Mouse (Mus musculus): ENCODE measurements around the gene Tspan15. TPM values are rescaled to one million over a fixed set of nuclear protein-coding genes. Genes with fewer than 3 reads are reported as not detected.

Tspan15 gene
- polyA plus RNA-seq, 1 experiment from 2014 or later: 96.8 TPM

DNA sequence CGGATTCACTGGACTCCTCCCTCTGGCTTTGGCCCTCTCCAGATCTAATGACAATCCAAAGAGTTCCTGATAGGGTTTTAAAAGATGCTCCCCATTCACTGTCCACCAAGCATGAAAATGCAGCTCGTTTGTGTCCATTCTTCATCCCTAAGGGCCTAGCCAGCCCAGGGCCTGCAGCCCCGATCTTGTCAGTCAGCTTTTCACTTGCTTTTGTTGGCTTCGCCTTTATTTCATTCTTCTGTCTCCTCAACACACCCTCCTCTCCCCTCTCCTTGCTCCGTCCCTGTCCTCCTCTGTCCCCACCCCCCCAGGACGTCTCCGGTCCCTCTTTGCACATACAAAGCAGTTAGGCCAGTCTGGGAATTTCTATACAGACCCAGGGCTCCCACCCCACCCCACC is 81.1 kb downstream of the Tspan15 start:
- no peaks in the 10 kb centered on the region for H3K4me1 ChIP-seq (replicated peaks; ENCODE audit: control insufficient read depth, insufficient read depth, low read length)
- no peak overlapping the region for H3K4me2 ChIP-seq (replicated peaks; ENCODE audit: low read depth)
- H3K9me3 ChIP-seq (ENCODE audit: control insufficient read depth): no peaks in the 10 kb centered on the region
- 0 out of 2 replicates have a peak, but pooled peaks cover 4% of the 10 kb centered on the region for H3K27me3 ChIP-seq (replicated peaks; ENCODE audit: control insufficient read depth, insufficient read depth, low read length)
- TF ChIP-seq CTCF (IDR thresholded peaks at IDR 0.05; ENCODE audit: low read depth): no peak
- H3K27ac ChIP-seq (ENCODE audit: low read depth, low read length): no peak overlapping the region
- no peaks in the 10 kb centered on the region for H3K36me3 ChIP-seq (ENCODE audit: control insufficient read depth, insufficient read depth)
- H3K9ac ChIP-seq (ENCODE audit: low read depth, low read length): no peak overlapping the region
- H3K4me3 ChIP-seq (ENCODE audit: low read depth, low read length): no peak overlapping the region
- no peak for ATAC-seq
- WGBS: 57% methylated on average over 7 of the region's 7 CpGs

DNA sequence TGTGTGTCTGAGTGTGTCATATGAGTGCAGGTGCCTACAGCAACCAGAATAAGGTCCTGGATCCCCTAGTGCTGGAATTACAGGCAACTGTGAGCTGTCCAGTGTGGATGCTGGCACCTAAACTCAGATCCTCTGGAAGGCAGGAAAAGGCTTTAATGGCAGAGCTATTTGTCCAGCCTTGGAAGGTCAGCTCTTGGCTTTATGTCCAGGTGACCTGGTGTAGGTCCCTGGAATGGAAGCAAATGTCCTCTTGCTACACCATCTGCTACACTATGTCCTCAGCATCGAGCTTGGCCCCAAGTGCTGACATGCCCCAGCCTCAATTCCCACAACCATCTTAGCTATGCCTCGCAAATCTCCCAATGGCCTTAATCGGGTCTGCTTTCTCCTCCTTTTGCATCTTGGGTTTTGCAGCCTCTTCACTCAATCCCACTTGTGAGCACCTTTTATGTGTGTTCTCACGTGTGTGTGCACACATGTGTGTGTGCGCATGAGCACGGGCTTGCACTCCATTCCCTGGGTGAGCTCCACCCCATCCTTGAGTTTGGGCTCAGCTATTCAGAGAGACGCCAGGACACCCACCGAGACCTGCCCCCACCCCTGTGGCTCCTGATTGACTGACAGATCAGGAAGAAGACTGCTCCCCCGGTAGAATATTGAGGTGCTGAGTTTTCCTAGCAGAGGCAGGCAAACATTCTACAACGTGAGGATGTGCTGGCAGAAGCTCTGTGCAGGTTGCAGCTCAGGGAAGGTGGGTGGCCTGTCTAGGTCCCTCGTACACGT is 83.4 kb downstream of the Tspan15 start:
- Histone ChIP-seq H3K36me3 (ENCODE audit: control insufficient read depth, insufficient read depth) (no peaks in the 10 kb centered on the region), H3K4me2 (replicated peaks; ENCODE audit: low read depth) (no peak overlapping the region), H3K4me3 (ENCODE audit: low read depth, low read length) (no peak overlapping the region), H3K27ac (ENCODE audit: low read depth, low read length) (no peak overlapping the region), H3K9ac (ENCODE audit: low read depth, low read length) (no peak overlapping the region), H3K4me1 (replicated peaks; ENCODE audit: control insufficient read depth, insufficient read depth, low read length) (no peaks in the 10 kb centered on the region), H3K27me3 (replicated peaks; ENCODE audit: control insufficient read depth, insufficient read depth, low read length) (0 out of 2 replicates have a peak, but pooled peaks cover 4% of the 10 kb centered on the region), H3K9me3 (ENCODE audit: control insufficient read depth) (no peaks in the 10 kb centered on the region)
- ATAC-seq: no peak
- TF ChIP-seq CTCF (IDR thresholded peaks at IDR 0.05; ENCODE audit: low read depth): no peak
- WGBS: 56% methylated on average over 12 of the region's 12 CpGs

DNA sequence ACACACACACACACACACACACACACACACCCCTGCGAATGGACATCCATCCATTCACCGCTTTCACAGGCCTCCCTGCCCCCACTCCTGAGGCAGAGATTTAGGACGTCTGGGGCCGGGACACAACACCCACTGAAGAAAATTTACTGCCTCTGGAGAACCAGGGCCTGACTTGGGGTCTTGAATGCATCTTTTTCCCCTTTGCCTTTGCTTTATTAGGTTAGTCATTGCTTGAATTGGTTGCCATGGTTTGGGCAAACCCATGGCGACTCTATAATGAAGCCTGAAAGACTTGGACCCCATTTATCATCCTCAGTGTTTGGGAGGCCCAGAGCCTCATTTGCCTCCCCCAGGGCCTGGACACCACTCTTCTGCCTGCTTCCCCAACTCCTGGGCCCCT is 85.1 kb downstream of the Tspan15 start:
- H3K4me3 ChIP-seq (ENCODE audit: low read depth, low read length): no peak overlapping the region
- no peak for ATAC-seq
- WGBS: 67% methylated on average over 5 of the region's 5 CpGs
- H3K9ac ChIP-seq (ENCODE audit: low read depth, low read length): no peak overlapping the region
- H3K9me3 ChIP-seq (ENCODE audit: control insufficient read depth): no peaks in the 10 kb centered on the region
- TF ChIP-seq CTCF (IDR thresholded peaks at IDR 0.05; ENCODE audit: low read depth): no peak
- 0 out of 2 replicates have a peak, but pooled peaks cover 4% of the 10 kb centered on the region for H3K27me3 ChIP-seq (replicated peaks; ENCODE audit: control insufficient read depth, insufficient read depth, low read length)
- H3K4me2 ChIP-seq (replicated peaks; ENCODE audit: low read depth): no peak overlapping the region
- no peak overlapping the region for H3K27ac ChIP-seq (ENCODE audit: low read depth, low read length)
- no peaks in the 10 kb centered on the region for H3K36me3 ChIP-seq (ENCODE audit: control insufficient read depth, insufficient read depth)
- no peaks in the 10 kb centered on the region for H3K4me1 ChIP-seq (replicated peaks; ENCODE audit: control insufficient read depth, insufficient read depth, low read length)

DNA sequence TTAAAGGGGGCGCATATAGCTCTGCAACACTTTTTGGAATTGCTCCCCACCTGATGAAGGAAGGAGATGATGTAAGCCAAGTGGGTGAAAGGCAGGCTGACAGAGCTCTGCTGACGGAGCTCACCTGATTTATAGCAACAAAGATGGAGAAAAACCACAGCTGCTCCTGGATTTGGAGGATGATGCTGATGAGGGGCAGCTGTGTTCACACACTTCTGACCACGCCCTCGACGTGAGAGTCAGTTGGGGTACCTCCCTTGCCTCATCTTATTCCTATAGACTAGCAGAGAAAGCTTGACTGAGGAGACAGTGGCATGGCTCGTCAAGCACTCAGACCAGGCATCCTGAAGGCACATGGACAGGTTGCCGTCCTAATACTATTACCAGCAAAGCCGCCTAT is 87.2 kb downstream of the Tspan15 start, which contains the start of gene Fam241b:
Gene Fam241b (minus strand): TSS at position 101 of the 400 bp plus-strand sequence.
- no peaks in the 10 kb centered on the region for H3K36me3 ChIP-seq (ENCODE audit: control insufficient read depth, insufficient read depth)
- no peak for TF ChIP-seq CTCF (IDR thresholded peaks at IDR 0.05; ENCODE audit: low read depth)
- no peak within 1 kb of the TSS for H3K27ac ChIP-seq (ENCODE audit: low read depth, low read length)
- 46% methylated on average over 8 of the region's 8 CpGs for WGBS
- H3K27me3 ChIP-seq (replicated peaks; ENCODE audit: control insufficient read depth, insufficient read depth, low read length): 0 out of 2 replicates have a peak, but pooled peaks cover 4% of the 10 kb centered on the region
- H3K4me1 ChIP-seq (replicated peaks; ENCODE audit: control insufficient read depth, insufficient read depth, low read length): no peaks in the 10 kb centered on the region
- no peak within 1 kb of the TSS for H3K4me2 ChIP-seq (replicated peaks; ENCODE audit: low read depth)
- no peaks in the 10 kb centered on the region for H3K9me3 ChIP-seq (ENCODE audit: control insufficient read depth)
- no peak within 1 kb of the TSS for H3K4me3 ChIP-seq (ENCODE audit: low read depth, low read length)
- ATAC-seq: no peak
- H3K9ac ChIP-seq (ENCODE audit: low read depth, low read length): no peak within 1 kb of the TSS

DNA sequence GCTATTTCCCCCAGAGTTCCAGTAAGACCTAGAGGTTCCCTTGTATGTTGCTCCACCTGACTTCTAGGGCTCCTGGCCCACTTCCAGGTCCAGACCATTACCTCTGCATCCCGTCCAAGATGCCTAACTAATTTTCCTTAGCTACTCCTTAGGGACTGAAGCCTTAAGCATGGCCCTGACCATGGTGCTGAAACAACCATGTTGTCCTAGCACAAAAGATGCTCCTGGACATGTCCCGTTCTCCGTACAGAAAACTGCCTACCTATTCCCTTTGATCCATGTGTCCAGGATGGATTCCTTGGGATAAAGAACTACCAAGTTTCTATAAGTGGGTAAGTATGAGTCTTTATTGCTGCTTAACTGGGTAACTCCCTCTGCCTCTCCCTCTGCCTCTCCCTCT is 93.0 kb downstream of the Tspan15 start:
- WGBS: 7% methylated on average over 3 of the region's 3 CpGs
- ATAC-seq: no peak
- Histone ChIP-seq H3K4me1 (replicated peaks; ENCODE audit: control insufficient read depth, insufficient read depth, low read length) (no peaks in the 10 kb centered on the region), H3K9me3 (ENCODE audit: control insufficient read depth) (no peaks in the 10 kb centered on the region), H3K36me3 (ENCODE audit: control insufficient read depth, insufficient read depth) (no peaks in the 10 kb centered on the region), H3K9ac (ENCODE audit: low read depth, low read length) (no peak overlapping the region), H3K27me3 (replicated peaks; ENCODE audit: control insufficient read depth, insufficient read depth, low read length) (peaks cover 26% of the 10 kb centered on the region), H3K4me3 (ENCODE audit: low read depth, low read length) (no peak overlapping the region), H3K4me2 (replicated peaks; ENCODE audit: low read depth) (no peak overlapping the region), H3K27ac (ENCODE audit: low read depth, low read length) (no peak overlapping the region)
- no peak for TF ChIP-seq CTCF (IDR thresholded peaks at IDR 0.05; ENCODE audit: low read depth)

DNA sequence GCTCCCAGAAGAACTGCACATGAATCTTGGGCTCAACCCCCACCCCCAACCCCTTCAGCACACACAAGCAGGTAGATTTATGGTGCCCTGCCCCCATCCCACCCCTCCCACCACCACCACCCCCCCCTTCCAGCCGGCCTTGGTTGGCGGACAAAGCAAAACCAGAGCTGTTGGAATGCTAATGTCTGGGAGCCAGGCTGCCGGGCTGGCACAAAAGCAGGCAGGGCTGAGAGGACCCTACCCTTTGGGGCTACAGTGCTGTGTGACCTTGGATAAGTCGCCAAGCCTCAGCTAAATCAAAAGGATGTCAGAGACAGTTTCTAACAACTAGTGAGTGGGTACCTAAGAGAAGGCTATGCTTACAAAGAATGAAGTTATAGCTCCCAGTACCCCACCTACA is 93.9 kb downstream of the Tspan15 start:
- Histone ChIP-seq H3K4me1 (replicated peaks; ENCODE audit: control insufficient read depth, insufficient read depth, low read length) (no peaks in the 10 kb centered on the region), H3K9ac (ENCODE audit: low read depth, low read length) (no peak overlapping the region), H3K4me2 (replicated peaks; ENCODE audit: low read depth) (no peak overlapping the region), H3K4me3 (ENCODE audit: low read depth, low read length) (no peak overlapping the region), H3K9me3 (ENCODE audit: control insufficient read depth) (no peaks in the 10 kb centered on the region), H3K27ac (ENCODE audit: low read depth, low read length) (no peak overlapping the region), H3K36me3 (ENCODE audit: control insufficient read depth, insufficient read depth) (no peaks in the 10 kb centered on the region), H3K27me3 (replicated peaks; ENCODE audit: control insufficient read depth, insufficient read depth, low read length) (peaks cover 35% of the 10 kb centered on the region)
- 12% methylated on average over 4 of the region's 4 CpGs for WGBS
- ATAC-seq: no peak
- TF ChIP-seq CTCF (IDR thresholded peaks at IDR 0.05; ENCODE audit: low read depth): no peak

All from intestine, postnatal 0 days (tissue).